Mouse (Mus musculus) hindbrain, embryonic 14.5 days (tissue): ENCODE results near the gene Doc2a. TPM values are rescaled to one million over a fixed set of nuclear protein-coding genes. Genes with fewer than 3 reads are reported as not detected.

Experiments used
- ATAC-seq: fragments of 200-750 bp; cut with Nextera tagmentation; 2 replicates; pipeline ENCODE4 v1.8.0; 2017; ENCODE audit warnings: moderate number of reproducible peaks, mild to moderate bottlenecking, moderate TSS enrichment, moderate library complexity; ENCODE audit not compliant: low FRiP score
- DNase-seq: peaks from one replicate; pipeline ENCODE4 v3.0.0-alpha.2; 2015; ENCODE audit warnings: low spot score
- H3K27ac ChIP-seq: fragments of 300-500 bp; sonication (generic); 2 replicates; pipeline ENCODE4 v1.5.1; 2014; ENCODE audit warnings: mild to moderate bottlenecking, moderate library complexity
- H3K27me3 ChIP-seq: fragments of 300-500 bp; sonication (generic); 2 replicates; pipeline ENCODE4 v1.6.1; 2014; ENCODE audit warnings: mild to moderate bottlenecking, low read length, mixed read lengths; ENCODE audit not compliant: control insufficient read depth, insufficient read depth
- H3K36me3 ChIP-seq: fragments of 300-500 bp; sonication (generic); replicated peaks from 2 replicates; pipeline ENCODE4 v1.6.1; 2014; ENCODE audit not compliant: control insufficient read depth, insufficient read depth
- H3K4me1 ChIP-seq: fragments of 300-500 bp; sonication (generic); replicated peaks from 2 replicates; pipeline ENCODE4 v1.6.1; 2014; ENCODE audit warnings: antibody characterized with exemption, low read length, mixed read lengths; ENCODE audit not compliant: control insufficient read depth, insufficient read depth
- H3K4me2 ChIP-seq: fragments of 300-500 bp; sonication (generic); replicated peaks from 2 replicates; pipeline ENCODE4 v1.6.1; 2014; ENCODE audit warnings: mild to moderate bottlenecking, moderate library complexity
- H3K4me3 ChIP-seq: fragments of 300-500 bp; sonication (generic); replicated peaks from 2 replicates; pipeline ENCODE4 v1.5.1; 2014; ENCODE audit warnings: mild to moderate bottlenecking, low read length
- H3K9ac ChIP-seq: fragments of 300-500 bp; sonication (generic); 2 replicates; pipeline ENCODE4 v1.6.1; 2014
- H3K9me3 ChIP-seq: fragments of 300-500 bp; sonication (generic); 2 replicates; pipeline ENCODE4 v1.6.1; 2016; ENCODE audit warnings: low read length; ENCODE audit not compliant: control insufficient read depth
- WGBS: fragments of 180-500 bp; shearing (Covaris S2); extraction: QIAGEN DNeasy Blood & Tissue Kit; methylation state at CpG from one replicate; pipeline ENCODE4 v1.1.7; 2014; 5-methylcytosine and 5-hydroxymethylcytosine counted together
- polyA plus RNA-seq: library from polyadenylated mRNA; unstranded; fragments of >200 nt; fragmentation: Nextera tagmentation; extraction: Ambion mirVana; gene quantifications from 2 replicates; pipeline ENCODE4 v1.2.1, GENCODE M21; 2014

Doc2a gene
- polyA plus RNA-seq, 1 experiment from 2014 or later, result 16.5 TPM

- H3K27me3 ChIP-seq, result no peaks in the 10 kb centered on the region
Observed at GRCm38 (mm10) chr7:126881040-126881439, 33.8 kb downstream of the Doc2a start.

GRCm38 (mm10) chr7:126883731-126884181 lies 36.5 kb downstream of the Doc2a start:
- ATAC-seq, result no peak

More at GRCm38 (mm10) chr7:126881040-126881439, 33.8 kb downstream of the Doc2a start:
- H3K9me3 ChIP-seq, result no peaks in the 10 kb centered on the region
- peak overlapping the region; percentile 87 for H3K9ac ChIP-seq
- no peak overlapping the region for H3K27ac ChIP-seq
- no peak for ATAC-seq
- WGBS, result 83% methylated on average over 6 of the region's 6 CpGs
- peak overlapping the region; percentile 94 for H3K4me2 ChIP-seq
- H3K4me3 ChIP-seq, result no peak overlapping the region
- DNase-seq, result no peak
- peaks cover 24% of the 10 kb centered on the region for H3K4me1 ChIP-seq
- peaks cover 41% of the 10 kb centered on the region for H3K36me3 ChIP-seq

GRCm38 (mm10) chr7:126884286-126885164 lies 37.3 kb downstream of the Doc2a start, which contains the start of gene Taok2:
Gene Taok2 (minus strand): TSS chr7:126884703.
- H3K9me3 ChIP-seq, result no peaks in the 10 kb centered on the region
- peak; percentile 98 for DNase-seq
- H3K4me2 ChIP-seq, result peak within 1 kb of the TSS; percentile 94
- peaks cover 24% of the 10 kb centered on the region for H3K4me1 ChIP-seq
- H3K4me3 ChIP-seq, result peak within 1 kb of the TSS; percentile 75
- under 1% methylated on average over 56 of the region's 56 CpGs for WGBS
- H3K27ac ChIP-seq, result peak within 1 kb of the TSS; percentile 91
- no peaks in the 10 kb centered on the region for H3K27me3 ChIP-seq
- peak within 1 kb of the TSS; percentile 87 for H3K9ac ChIP-seq
- H3K36me3 ChIP-seq, result peaks cover 6% of the 10 kb centered on the region
- ATAC-seq, result peak; percentile 98

More at GRCm38 (mm10) chr7:126883731-126884181, 36.5 kb downstream of the Doc2a start:
- H3K4me1 ChIP-seq, result peaks cover 24% of the 10 kb centered on the region
- H3K4me2 ChIP-seq, result peak overlapping the region; percentile 94
- peak overlapping the region; percentile 87 for H3K9ac ChIP-seq
- peak overlapping the region; percentile 75 for H3K4me3 ChIP-seq
- H3K9me3 ChIP-seq, result no peaks in the 10 kb centered on the region
- H3K36me3 ChIP-seq, result peaks cover 14% of the 10 kb centered on the region
- WGBS, result 0% methylated on average over 14 of the region's 15 CpGs
- peak overlapping the region; percentile 91 for H3K27ac ChIP-seq
- H3K27me3 ChIP-seq, result no peaks in the 10 kb centered on the region
- DNase-seq, result no peak

GRCm38 (mm10) chr7:126887281-126887680 lies 40.1 kb downstream of the Doc2a start:
- no peak overlapping the region for H3K9ac ChIP-seq
- DNase-seq, result no peak

GRCm38 (mm10) chr7:126888852-126889251 lies 41.6 kb downstream of the Doc2a start:
- H3K9ac ChIP-seq, result no peak overlapping the region
- DNase-seq (no peak), ATAC-seq (no peak)
- no peaks in the 10 kb centered on the region for H3K4me1 ChIP-seq
- no peaks in the 10 kb centered on the region for H3K9me3 ChIP-seq
- H3K36me3 ChIP-seq, result peaks cover 20% of the 10 kb centered on the region
- no peak overlapping the region for H3K4me2 ChIP-seq
- H3K27me3 ChIP-seq, result no peaks in the 10 kb centered on the region
- WGBS, result 46% methylated on average over 7 of the region's 7 CpGs
- no peak overlapping the region for H3K4me3 ChIP-seq
- H3K27ac ChIP-seq, result no peak overlapping the region

More at GRCm38 (mm10) chr7:126887281-126887680, 40.1 kb downstream of the Doc2a start:
- Histone ChIP-seq H3K36me3 (peaks cover 20% of the 10 kb centered on the region), H3K4me1 (peaks cover 11% of the 10 kb centered on the region), H3K4me2 (no peak overlapping the region), H3K4me3 (no peak overlapping the region), H3K9me3 (no peaks in the 10 kb centered on the region), H3K27ac (no peak overlapping the region), H3K27me3 (no peaks in the 10 kb centered on the region)
- no peak for ATAC-seq
- 84% methylated on average over 5 of the region's 5 CpGs for WGBS

GRCm38 (mm10) chr7:126896912-126897311 lies 49.7 kb downstream of the Doc2a start:
- Histone ChIP-seq H3K27me3 (no peaks in the 10 kb centered on the region), H3K9me3 (no peaks in the 10 kb centered on the region), H3K4me1 (peaks cover 14% of the 10 kb centered on the region; the same call in 1 of the 2 replicates), H3K4me3 (no peak overlapping the region), H3K4me2 (0 out of 2 replicates have a peak overlapping the region, but pooled peaks have one; percentile 60), H3K27ac (no peak overlapping the region), H3K9ac (0 out of 2 replicates have a peak overlapping the region, but pooled peaks have one; percentile 80), H3K36me3 (no peaks in the 10 kb centered on the region)
- DNase-seq (no peak), ATAC-seq (no peak)
- 87% methylated on average over 5 of the region's 5 CpGs for WGBS

- Histone ChIP-seq H3K4me3 (peak overlapping the region; percentile 53), H3K4me1 (peaks cover 14% of the 10 kb centered on the region; the same call in 1 of the 2 replicates), H3K27ac (peak overlapping the region; percentile 88), H3K27me3 (no peaks in the 10 kb centered on the region), H3K4me2 (peak overlapping the region; percentile 60), H3K9ac (peak overlapping the region; percentile 80), H3K36me3 (no peaks in the 10 kb centered on the region), H3K9me3 (no peaks in the 10 kb centered on the region)
- no peak; the same call in 1 of the 2 replicates for ATAC-seq
- 27% methylated on average over 14 of the region's 16 CpGs for WGBS
- DNase-seq, result peak; percentile 29
Observed at GRCm38 (mm10) chr7:126897390-126898101, 50.3 kb downstream of the Doc2a start.

- H3K4me1 ChIP-seq, result peaks cover 14% of the 10 kb centered on the region; the same call in 1 of the 2 replicates
- no peaks in the 10 kb centered on the region for H3K36me3 ChIP-seq
- H3K4me3 ChIP-seq, result peak overlapping the region; percentile 53
- H3K9ac ChIP-seq, result peak overlapping the region; percentile 80
- no peaks in the 10 kb centered on the region for H3K9me3 ChIP-seq
- peak overlapping the region; percentile 60 for H3K4me2 ChIP-seq
- DNase-seq, result peak; percentile 95
- H3K27ac ChIP-seq, result peak overlapping the region; percentile 88
- 12% methylated on average over 37 of the region's 37 CpGs for WGBS
- ATAC-seq, result peak; percentile 91
- no peaks in the 10 kb centered on the region for H3K27me3 ChIP-seq
Observed at GRCm38 (mm10) chr7:126898102-126898990, 51.1 kb downstream of the Doc2a start.
